In genomic region chr8:117859734-117860133, GRCm38 (mm10) we compare ENCODE assay signal across 11 mouse cellular contexts. TPM values are rescaled to one million over a fixed set of nuclear protein-coding genes. Genes with fewer than 3 reads are reported as not detected.
DNase-seq lines count a peak whose midpoint lies in the region; ATAC-seq lines count a peak whose summit lies in the region.
"Had no signal": no experiment of that assay in that cellular context is flagged by ENCODE, and none has a peak within 500 bp of the region (broad histone marks: within the 10 kb centered on the region; RNA-seq: fewer than 3 reads in every experiment).

No protein-coding gene starts in this region.

- H3K4me2 ChIP-seq in midbrain, embryonic 11.5 days: peak overlapping the region; percentile 36
- H3K4me2 ChIP-seq: intestine, embryonic 15.5 days; liver, embryonic 13.5 days had no signal

- DNase-seq in heart, embryonic 10.5 days (ENCODE audit: low spot score): no peak
- DNase-seq in heart, postnatal 25 days (ENCODE audit: low spot score): no peak
- DNase-seq in R1 (ENCODE audit: low read depth, low spot score): peak; percentile 17
- peak; percentile 84 for DNase-seq in midbrain, embryonic 11.5 days (ENCODE audit: low spot score, missing footprints)
- DNase-seq in gastrocnemius, adult 8-10 months (ENCODE audit: low spot score in 2 of 2): no peak
- no peak for DNase-seq in right cerebral cortex, postnatal 10 days (ENCODE audit: low spot score in 2 of 2)
- no peak for DNase-seq in thymus, postnatal 4 days
- DNase-seq: liver, embryonic 13.5 days had no signal

- no peak overlapping the region for H3K27ac ChIP-seq in heart, embryonic 10.5 days
- no peak overlapping the region for H3K27ac ChIP-seq in midbrain, embryonic 11.5 days (ENCODE audit: low read depth, low read length)
- H3K27ac ChIP-seq: intestine, embryonic 15.5 days; liver, embryonic 13.5 days; stomach, postnatal 0 days had no signal

- peaks cover 7% of the 10 kb centered on the region for H3K27me3 ChIP-seq in heart, embryonic 10.5 days (ENCODE audit: insufficient read depth, poor library complexity, severe bottlenecking)
- H3K27me3 ChIP-seq in midbrain, embryonic 11.5 days (ENCODE audit: control insufficient read depth, insufficient read depth, low read length): no peaks in the 10 kb centered on the region
- H3K27me3 ChIP-seq: intestine, embryonic 15.5 days; liver, embryonic 13.5 days had no signal

- peaks cover 6% of the 10 kb centered on the region for H3K4me1 ChIP-seq in heart, embryonic 10.5 days
- H3K4me1 ChIP-seq in midbrain, embryonic 11.5 days (ENCODE audit: control insufficient read depth, insufficient read depth, low read length): peaks cover 5% of the 10 kb centered on the region; the same call in 1 of the 2 replicates
- H3K4me1 ChIP-seq: intestine, embryonic 15.5 days had no signal

- intact Hi-C loops in heart, postnatal 25 days (cut with DNase I): loop anchor here (5.0 kb wide), 4 partner anchors 87 to 232 kb away; no protein-coding TSS in a partner anchor

- H3K4me3 ChIP-seq in heart, embryonic 10.5 days: peak overlapping the region; percentile 37
- no peak overlapping the region for H3K4me3 ChIP-seq in midbrain, embryonic 11.5 days (ENCODE audit: low read depth, low read length)
- H3K4me3 ChIP-seq: intestine, embryonic 15.5 days; liver, embryonic 13.5 days had no signal

- no peaks in the 10 kb centered on the region for H3K36me3 ChIP-seq in heart, embryonic 10.5 days
- H3K36me3 ChIP-seq in midbrain, embryonic 11.5 days (ENCODE audit: control insufficient read depth, insufficient read depth, low read length): no peaks in the 10 kb centered on the region
- H3K36me3 ChIP-seq: intestine, embryonic 15.5 days; liver, embryonic 13.5 days had no signal

- 11% methylated on average over 11 of the region's 11 CpGs for WGBS in heart, embryonic 10.5 days
- WGBS in midbrain, embryonic 11.5 days: 9% methylated on average over 11 of the region's 11 CpGs

- ATAC-seq in hematopoietic stem cell, adult 5-6 weeks (replicated peaks in 1 of 2; ENCODE audit: insufficient read depth in 1 of 2, low FRiP score in 2 of 2, low TSS enrichment in 1 of 2, low read depth in 1 of 2, poor library complexity in 2 of 2, severe bottlenecking in 2 of 2): peak; percentile 30 to 54; a peak in 3 of 4 replicates
- peak; percentile 22; the same call in 1 of the 2 replicates for ATAC-seq in midbrain, embryonic 11.5 days (ENCODE audit: low FRiP score)
- ATAC-seq: intestine, embryonic 15.5 days had no signal

- no peak overlapping the region for H3K9ac ChIP-seq in midbrain, embryonic 11.5 days (ENCODE audit: low read length)
- H3K9ac ChIP-seq: intestine, embryonic 15.5 days; liver, embryonic 13.5 days had no signal

- H3K9me3 ChIP-seq in heart, embryonic 10.5 days: no peaks in the 10 kb centered on the region
- no peaks in the 10 kb centered on the region for H3K9me3 ChIP-seq in midbrain, embryonic 11.5 days (ENCODE audit: control insufficient read depth, low read length)
- H3K9me3 ChIP-seq: intestine, embryonic 15.5 days; liver, embryonic 13.5 days had no signal

RNA-seq across cellular contexts. Expression of gene Mphosph6, which starts 58.0 kb away (rescaled TPM):
- 45.1 and 65.8 TPM in 2 replicates for polyA plus RNA-seq in heart, embryonic 10.5 days (2016; fragmentation: Nextera tagmentation; extraction: Ambion mirVana)
- 1 to 10 TPM; 7.2 to 8.2 TPM for total RNA-seq in heart, postnatal 25 days (2021)
- 38.8 and 51.0 TPM in 2 replicates for total RNA-seq in hematopoietic stem cell, adult 5-6 weeks (2017)
- polyA plus RNA-seq in midbrain, embryonic 11.5 days (2014; fragmentation: Nextera tagmentation; extraction: Ambion mirVana): 59.0 and 61.4 TPM in 2 replicates
- 1 to 10 TPM; 3.0 to 5.8 (median 4.4) TPM for total RNA-seq in gastrocnemius, adult 8-10 months (2022)

Comparison
In these comparisons a context has a peak if more than half of its experiments do, and no peak if none do; other contexts are left out.
1. DNase-seq: peak in R1 (single experiment) and midbrain, embryonic 11.5 days (single experiment); none in heart, embryonic 10.5 days (single experiment), heart, postnatal 25 days (single experiment), gastrocnemius, adult 8-10 months (0 of 2), right cerebral cortex, postnatal 10 days (0 of 2) and thymus, postnatal 4 days (single experiment).